Mouse (Mus musculus): ENCODE measurements at regions not wholly inside any gene's neighbourhood (a gene's known extent, or its start where the extent isn't known, plus 50 kb on each side); places are given as distances from the start of the nearest gene placed in this dataset.

DNA sequence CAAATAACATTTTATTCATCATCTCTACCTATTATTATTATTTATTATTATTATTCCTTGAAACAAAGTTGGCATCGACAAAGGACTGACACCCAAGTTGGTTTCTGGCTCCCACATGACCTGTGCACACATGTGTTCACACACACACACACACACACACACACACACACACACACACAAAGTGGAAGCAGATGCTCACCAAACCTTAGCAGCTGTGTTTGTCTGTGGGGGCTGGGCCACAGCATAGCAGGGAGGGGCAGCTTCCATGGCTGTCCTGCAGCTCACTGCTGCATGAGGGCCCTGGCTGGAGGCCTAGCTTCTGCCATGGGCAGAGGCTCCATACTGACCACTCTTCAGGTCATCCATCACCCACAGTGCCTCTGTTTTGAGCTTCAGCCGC lies 176.5 kb upstream of the A430005L14Rik start:
- no peak for TF ChIP-seq SIN3A (IDR thresholded peaks at IDR 0.05; ENCODE audit: low read length)
- TF ChIP-seq ZMIZ1 (IDR thresholded peaks at IDR 0.05; ENCODE audit: low read depth, low read length) = no peak
- no peak for TF ChIP-seq POLR2AphosphoS5 (IDR thresholded peaks at IDR 0.05; ENCODE audit: borderline replicate concordance, low read depth, low read length)
- TF ChIP-seq POLR2A (IDR thresholded peaks at IDR 0.05; ENCODE audit: control insufficient read depth in 1 of 2, insufficient read depth in 1 of 2, low read depth in 1 of 2, low read length in 2 of 2, poor library complexity in 1 of 2) = no peak
- TF ChIP-seq CTCF (IDR thresholded peaks at IDR 0.05 in 2 of 3, conservative IDR thresholded peaks at IDR 0.05 in 1 of 3; ENCODE audit: control insufficient read depth in 1 of 3, insufficient read depth in 1 of 3, low read depth in 2 of 3, low read length in 3 of 3, poor library complexity in 1 of 3, severe bottlenecking in 1 of 3) = no peak
- TF ChIP-seq MAX (IDR thresholded peaks at IDR 0.05; ENCODE audit: low read length) = no peak
- no peak for TF ChIP-seq GATA1 (IDR thresholded peaks at IDR 0.05; ENCODE audit: low read depth, low read length)
- TF ChIP-seq EP300 (IDR thresholded peaks at IDR 0.05; ENCODE audit: low read depth in 1 of 2, low read length in 2 of 2) = no peak
- TF ChIP-seq MXI1 (IDR thresholded peaks at IDR 0.05; ENCODE audit: low read depth, low read length) = no peak
- TF ChIP-seq ZNF384 (IDR thresholded peaks at IDR 0.05; ENCODE audit: low read depth, low read length) = no peak
- TF ChIP-seq USF1 (IDR thresholded peaks at IDR 0.05; ENCODE audit: low read depth, low read length) = no peak
- TF ChIP-seq MAFK (IDR thresholded peaks at IDR 0.05; ENCODE audit: borderline replicate concordance, low read depth, low read length) = no peak

Measured in MEL (cell line).